Mouse (Mus musculus) kidney, postnatal 25 days (tissue): ENCODE data around the gene Pnpo.
A peak's percentile ranks its signal among the peaks of the same experiment; 100 is the strongest.

ENCODE experiments used
- DNase-seq, 2 experiments: peaks; one replicate each; pipeline ENCODE4 v3.0.0; 2021; ENCODE audit warnings: mixed read lengths in 2 of 2

Pnpo gene

DNA sequence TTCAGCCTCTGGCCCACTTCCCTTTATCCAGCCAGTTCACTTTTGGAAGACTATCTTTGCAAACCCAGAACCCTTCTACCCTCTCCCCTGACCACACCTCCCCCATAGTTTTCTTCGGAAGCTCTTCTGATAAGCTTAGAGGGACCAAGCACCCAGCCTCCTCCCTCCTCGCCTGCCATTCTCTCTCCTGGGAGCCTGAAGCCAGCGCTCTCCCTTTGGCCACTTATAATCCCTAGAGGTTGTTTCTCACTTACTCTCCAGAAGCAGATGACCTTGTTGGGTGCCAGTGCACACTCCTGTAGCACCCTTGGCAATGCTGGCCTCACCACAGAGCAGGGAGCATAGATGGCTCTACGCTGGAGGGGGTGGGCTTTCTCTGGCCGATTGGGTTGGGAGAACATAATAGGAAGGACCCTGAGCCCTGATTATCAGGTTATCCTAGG is 25.5 kb upstream of the Pnpo start:
- DNase-seq = no peak

DNA sequence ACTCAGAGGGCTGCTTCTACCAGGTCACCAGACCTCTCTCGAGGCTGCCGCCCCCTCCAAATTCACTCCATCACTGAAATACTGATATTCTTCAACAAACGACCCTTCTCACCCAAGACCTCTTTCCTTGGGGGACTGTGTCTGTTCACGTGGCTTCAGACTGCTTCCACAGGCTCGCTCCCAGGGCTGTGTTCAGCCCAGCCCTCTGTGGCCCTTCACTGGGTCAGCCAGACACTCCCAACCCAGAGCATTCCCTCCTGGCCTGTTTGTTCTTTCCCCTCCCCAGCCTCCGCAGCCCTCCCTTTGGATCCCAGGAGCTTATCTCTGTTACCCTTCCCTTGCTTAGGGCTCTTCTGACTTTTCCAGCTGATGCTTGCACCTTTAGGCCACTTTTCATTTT is 24.7 kb upstream of the Pnpo start:
- no peak for DNase-seq

DNA sequence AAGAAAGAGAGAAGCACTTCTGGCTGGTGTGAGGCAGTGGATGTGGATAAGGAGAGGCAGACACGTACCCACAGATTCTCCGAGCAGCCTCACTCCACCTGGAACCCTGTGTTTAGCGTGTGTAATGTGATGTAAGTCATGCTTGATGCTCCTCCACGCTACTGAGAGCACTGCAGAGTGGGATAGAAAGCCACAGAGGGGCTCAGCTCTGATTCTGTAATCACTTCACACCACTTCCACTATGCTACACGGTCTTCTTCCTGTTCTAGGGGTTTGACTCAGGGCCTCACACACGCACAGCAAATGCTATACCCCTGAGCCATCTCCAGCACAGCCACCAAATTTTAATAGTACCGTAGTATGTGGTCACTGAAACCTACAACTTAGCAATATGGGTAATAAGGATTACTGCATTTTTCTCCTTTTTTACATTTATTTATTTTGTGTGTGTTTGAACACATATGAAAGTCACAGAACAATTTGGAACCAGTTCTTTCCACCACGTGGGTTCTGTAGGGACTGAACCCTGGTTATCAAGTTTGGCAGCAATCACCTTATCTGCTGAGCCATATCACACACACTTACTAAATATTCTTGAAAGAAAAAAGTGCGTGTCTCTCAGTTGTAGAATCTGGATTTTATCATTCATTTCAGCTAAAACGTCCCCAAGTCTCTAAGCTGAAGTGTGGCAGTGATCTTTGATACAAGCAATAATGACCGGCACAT is 23.9 kb upstream of the Pnpo start:
- DNase-seq = no peak

DNA sequence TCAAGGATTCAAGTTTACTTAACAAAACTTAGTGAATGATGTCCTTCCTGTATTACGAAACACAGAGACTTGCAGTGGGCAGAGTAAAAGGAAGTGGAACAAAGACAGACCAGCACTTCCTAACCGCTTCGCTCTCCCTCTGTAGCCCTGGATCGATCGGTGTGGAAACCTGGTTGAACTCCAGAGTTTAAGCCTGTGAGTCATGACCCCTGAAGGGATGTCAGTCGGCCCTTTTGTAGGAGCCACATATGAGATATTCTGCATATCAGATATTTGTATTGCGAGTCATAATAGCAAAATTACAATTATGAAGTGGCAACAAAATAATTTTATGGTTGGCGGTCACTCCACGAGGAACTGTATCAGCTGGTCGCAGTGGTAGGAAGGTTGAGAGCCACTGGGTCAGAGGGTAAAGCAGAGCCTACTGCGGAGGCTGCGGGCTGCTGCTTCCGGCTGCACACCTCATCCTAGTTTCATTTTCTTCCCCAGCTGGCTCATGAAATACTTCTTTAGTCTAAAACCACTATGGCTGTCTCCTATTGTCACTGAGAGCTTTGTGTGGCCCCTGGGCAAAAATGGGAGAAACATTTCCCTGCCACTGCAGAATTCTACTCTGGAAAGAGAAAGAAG is 23.2 kb upstream of the Pnpo start:
- DNase-seq = no peak

DNA sequence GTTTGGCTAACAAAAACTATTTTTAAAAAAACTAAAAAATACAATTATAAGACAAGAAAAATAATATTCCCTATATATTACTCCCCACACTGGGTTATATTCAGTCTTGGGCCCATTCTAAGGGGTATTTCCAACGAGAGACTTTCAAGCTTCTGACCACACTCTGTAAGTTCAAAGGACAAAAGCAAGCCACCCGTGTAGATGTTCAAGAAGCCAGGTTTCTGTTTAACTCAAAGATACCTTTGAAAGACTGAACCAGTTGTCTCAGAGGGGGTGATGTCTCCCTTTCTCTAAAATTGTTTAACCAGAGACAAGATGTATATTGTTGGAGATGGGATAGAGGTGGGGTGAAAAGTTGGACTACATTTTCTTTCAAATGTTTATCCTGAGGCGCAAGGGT is 22.4 kb upstream of the Pnpo start:
- no peak for DNase-seq

DNA sequence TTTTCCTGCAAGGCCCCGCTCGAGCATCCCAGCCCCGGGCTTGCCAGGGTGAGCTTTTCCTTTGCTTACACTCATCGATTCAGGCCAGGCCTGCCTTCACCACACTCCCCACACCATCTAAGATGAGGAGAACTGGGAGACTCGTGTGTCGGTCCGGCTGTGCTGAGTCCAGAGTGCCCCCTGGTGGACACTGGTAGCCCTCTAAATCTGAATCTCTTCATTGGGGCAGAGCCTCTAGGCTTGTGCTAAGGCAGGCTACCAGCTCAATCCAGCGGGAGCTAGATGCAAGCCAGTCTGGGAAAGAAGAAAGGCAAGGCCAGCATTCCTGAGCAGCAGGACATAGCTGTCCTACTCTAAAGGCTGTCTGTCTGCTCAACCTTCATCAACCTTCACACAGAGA is 19.8 kb upstream of the Pnpo start:
- DNase-seq = peak; percentile 96 to 98

DNA sequence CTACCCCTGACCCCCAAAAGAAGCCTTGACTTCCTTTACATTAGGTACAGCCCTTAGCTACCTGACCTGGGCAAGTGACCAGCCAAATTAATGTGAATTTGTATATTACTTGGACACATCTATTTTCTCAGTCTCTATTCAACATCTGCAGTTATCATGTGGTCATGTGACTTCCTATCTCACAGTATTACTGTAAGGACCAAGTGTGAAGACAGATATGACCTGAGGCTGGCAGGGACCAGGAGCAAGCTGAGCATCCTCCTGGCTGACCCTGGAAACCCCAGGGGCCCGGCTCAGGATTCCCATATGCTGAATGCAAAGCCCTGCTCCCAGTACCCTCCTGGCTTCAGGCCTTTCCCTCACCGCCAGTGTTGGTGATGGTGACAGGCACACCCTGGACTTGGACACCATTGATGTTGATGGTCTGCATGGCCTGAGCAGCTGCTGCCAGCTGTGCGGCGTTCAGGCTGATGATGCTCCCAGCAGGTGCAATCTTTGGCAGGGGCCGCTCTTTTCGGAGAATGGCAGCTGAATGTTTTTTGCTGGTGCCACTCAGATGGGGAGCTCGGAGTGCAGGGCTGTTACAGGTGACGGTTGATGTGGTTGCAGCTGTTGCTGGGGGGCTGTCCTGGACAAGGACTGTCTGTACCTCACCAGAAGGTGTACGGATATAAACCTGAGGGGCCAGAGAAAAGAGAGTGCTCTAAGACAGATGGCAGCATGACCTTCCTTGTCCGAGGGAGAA is 13.4 kb upstream of the Pnpo start:
- no peak for DNase-seq

DNA sequence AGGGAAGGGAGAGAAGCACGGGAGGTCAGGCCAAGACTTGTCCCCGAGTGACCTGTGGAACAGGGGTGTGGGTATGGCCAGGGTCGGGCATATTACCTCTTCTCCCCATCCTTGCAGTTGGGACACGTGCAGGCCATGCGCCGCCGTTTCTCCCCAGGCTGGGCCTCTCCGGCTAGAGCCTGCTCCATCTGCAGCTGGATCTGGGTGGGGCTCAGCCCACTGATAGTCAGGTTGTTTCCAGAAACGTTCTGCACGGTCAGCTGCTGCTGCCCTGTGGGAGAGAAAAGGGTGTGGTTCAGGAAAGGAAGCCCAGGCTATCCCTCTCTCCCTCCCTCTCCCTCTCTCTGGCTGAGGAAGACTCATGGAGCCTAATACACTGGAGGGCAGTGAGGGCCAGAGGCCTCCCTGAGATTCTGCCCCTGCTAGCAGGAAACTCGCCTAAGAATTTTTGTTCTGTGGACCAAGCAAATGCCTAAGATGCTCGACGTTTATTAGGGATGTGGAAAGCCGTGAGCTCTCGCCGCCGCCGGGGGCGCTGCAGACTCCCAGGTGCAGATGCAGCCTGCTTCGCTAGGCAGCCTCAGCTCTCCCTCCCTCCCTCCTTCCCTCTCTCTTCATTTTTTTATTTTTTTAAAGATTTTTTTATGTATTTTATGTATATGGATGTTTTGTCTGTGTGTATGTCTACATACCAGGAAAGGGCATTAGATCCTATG is 12.4 kb upstream of the Pnpo start:
- no peak for DNase-seq

DNA sequence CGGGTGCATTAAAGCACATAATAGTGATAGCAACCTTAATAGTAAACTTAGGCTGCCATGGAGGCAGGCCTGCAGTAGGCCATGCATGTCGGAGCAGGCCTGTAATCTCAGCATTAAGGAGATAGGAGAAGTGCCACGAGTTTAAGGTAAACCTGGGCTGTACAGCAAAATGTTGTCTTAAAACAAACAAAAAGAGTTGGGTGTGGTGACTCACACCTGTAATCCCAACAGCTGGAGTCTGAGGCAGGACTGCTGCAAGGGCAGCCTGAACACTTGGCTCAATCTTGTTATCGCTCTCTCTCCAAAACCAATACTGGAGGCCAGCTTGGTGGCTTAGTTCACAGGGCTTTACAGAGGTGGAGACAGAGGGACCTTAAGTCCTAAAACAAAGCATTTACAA is 11.3 kb upstream of the Pnpo start:
- DNase-seq = no peak

DNA sequence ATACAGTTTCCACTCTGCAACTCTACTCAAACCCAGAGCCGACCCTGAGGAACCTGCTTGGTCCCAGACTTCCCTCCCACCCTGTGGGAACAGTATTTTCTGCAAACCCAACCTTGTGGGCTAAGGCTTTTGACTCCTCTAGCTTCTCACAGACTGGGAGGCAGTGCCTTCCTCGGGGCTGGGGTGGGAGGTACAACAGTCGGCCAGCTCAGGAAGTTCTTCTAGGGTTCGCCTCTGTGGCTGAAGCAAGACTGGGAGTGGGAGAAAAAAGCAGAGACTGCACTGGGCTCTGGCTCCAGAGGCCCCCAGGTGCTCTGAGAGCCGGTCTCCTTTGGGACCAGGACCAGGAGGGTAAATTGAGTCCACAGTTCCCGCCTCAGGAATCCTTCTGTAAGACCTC is 9.1 kb upstream of the Pnpo start:
- DNase-seq = peak in 1 of 2 experiments; percentile 30

DNA sequence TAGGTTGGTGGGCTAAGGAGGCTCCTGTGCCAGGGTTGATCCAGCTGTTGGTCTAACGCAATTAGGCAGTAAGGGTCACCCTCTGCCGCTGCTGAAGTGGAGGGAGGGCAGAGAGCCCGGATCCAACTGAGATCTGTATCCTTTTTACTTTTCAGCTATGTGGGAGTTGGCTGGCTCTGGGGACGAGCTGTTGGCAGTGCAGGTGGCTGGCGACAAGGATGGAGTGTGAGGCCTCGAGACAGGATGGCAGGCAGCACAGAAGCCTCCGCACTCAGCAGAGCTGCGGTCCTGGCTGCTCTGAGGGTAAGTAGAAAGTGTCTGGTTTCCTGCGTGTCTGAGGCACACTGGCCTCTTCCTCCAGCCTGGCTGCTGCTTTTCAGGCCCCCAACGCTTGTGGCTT is 8.6 kb upstream of the Pnpo start:
- DNase-seq = no peak

DNA sequence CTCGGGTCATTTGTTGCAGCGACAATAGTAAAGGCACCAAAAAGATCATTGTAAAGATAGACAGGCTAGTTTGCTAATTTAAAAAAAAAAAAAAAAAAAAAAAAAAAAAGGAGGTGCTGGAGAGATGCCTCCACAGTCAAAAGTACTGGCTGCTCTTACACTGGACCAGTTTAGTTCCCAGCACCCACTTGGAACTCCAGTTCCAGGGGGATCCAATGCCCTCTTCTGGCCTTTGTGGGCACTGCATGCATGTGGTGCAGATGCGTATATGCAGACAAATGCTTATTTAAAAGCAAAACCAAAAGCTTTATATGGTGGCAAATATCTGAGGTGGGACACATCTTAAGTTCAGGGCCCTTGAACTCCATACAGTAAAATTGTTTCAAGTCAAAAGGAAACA is 7.0 kb upstream of the Pnpo start:
- no peak for DNase-seq

DNA sequence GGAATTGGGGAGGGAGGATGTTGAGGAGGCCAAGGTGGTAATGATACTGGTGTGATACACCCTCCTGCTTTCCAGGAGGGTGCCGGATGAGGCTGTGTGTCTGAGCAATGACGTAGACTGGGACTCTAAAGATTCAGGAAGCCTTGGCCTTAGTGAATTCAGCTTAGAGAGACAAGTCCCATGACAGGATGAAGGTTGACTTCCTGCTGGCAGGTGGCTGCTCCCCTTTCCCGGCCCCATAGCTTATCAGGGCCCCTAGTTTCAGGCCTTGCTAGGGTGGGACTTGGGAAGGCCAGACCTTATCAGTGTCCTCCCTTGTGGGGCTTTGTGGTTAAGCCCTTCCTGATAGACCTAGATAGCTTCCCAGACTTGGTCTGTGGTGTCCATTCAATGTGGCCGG is 4.1 kb upstream of the Pnpo start:
- DNase-seq = no peak

DNA sequence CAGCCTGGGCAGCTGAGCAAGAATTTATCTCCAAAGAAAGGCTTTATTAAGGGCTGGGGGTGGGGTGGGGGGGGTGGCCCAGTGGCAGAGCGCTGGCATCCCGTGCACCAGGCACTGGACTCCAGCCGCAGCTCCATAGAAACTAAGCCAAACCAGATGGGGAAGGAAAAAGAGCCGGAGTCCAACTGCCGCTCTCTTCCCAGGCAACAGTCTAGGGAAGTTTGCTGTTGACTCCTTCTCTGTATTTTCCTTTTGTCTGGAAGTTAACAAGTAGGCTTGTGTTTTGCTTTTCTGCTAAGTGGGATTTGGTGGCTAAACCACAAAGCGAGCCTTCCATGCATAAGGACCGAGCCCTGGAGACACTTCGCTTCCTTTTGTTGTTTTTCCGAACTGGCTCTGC is 2.7 kb upstream of the Pnpo start:
- no peak for DNase-seq

DNA sequence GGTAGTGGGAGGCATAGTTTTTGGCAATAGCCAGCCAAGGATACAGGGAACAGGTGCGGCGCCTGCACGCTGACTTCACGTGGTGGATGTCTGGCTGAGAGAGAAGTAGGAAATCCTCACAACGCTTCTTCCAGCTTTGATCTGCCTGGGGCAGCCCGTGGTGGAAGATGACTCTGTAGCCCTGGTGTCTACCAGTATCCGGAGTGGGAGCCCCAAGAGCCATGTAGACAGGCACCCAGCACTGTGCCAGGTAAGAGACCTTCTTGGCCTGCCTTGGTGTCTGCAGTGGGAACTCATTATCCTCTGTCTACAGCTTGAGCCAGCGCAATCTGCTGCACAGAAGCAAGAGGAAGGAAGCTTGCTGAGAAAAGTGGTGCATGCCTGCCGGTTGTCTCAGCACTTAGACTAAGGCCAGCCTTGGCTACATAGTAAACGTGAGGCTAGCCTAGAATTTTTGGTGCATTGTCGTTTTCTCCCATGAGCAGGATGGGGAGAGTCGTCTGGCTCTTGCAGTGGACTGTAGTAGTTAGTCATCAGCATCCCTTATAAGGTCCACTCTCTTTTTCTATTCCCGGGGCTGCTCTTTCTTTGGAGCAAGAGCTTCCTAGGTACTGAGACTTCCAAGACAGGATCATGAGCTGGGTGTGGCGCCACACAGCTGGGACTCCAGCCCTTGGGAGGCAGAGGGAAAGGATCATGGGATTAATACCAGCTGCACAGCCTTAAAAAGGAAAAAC is 1.2 kb upstream of the Pnpo start:
- DNase-seq = no peak

DNA sequence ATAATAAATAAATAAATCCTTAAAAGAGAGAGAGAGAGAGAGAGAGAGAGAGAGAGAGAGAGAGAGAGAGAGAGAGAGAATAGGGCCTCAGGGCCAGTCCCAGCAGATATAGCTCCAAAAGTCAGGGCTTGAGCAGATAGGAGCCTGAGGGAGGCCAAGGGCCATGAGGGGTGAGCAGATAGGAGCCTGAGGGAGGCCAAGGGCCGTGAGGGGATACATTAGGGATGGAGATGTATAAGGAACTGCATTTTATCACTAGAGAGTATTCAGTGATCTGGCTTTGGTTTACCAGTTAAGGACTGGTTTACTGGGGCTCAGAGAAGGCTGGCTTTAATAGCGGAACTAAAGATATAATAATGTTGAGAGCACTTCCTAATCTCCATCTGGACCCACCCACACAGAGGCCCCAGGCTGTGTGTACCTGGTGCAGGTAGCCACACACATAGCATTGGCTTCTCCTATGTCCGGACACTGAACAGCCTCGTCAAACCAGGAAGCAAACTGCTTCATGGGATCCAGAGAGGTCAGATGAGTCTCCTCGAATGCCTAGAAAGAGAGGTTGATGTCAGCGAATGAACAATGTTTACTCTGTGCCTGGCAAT is 1.7 kb downstream of the Pnpo start:
- no peak for DNase-seq

DNA sequence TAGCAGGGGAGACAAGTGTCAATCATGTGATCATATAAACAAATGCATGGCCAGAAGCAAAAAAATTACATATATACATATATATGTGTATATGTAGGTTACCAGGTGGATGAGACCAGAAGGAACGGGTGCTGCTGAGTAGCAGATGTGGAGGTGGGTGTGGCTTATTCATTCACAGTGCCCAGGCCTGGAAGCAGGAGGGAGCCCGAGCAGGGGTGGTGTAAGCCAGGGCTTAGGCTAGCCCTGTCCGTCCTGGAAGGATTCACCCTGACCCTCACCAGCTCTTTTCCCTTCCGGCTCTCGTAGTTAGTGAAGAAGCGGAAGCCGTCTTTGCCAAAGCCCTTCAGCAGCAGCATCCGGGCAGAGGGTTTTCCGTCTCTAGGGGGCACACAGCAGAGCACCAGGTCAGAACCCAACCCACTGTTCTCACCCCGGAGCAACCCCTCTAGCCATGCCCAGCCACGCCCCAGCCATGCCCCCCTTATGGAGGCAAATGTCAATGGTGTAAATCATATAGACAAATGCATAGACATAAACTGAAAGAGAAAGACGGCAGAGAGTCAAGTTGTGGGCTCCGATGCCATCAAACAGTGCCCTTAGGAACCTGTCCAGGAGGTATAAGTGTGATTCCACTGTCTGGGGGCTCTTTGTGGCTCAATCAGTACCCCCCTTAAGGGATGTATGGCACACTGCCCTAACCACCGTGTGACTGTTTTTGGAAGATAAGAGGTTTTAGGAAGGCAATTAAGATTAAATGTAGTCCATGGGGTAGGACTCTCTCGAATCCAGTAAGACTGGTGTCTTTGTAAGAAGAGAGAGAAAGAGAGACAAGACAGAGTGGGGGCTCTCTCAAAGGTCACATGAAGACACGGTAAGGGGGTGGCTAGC is 3.0 kb downstream of the Pnpo start:
- DNase-seq = no peak

DNA sequence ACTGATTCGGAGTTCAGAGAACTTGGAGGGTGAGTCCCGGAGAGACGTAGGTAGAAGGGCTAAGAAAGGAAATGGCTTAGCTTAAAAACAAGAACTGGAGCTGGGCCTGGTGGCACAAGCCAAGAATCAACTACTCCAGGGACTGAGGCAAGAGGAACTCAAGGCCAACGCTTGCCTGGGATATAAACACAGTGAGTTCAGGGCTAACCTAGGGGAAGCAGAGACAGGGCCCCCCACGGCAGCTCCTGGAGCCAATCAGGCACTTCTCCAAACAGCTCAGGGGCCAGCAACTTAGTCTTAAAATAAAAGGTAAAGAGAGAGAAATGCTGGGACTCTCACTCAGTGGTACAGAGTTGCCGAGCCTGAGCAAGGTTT is 5.4 kb downstream of the Pnpo start:
- no peak for DNase-seq

DNA sequence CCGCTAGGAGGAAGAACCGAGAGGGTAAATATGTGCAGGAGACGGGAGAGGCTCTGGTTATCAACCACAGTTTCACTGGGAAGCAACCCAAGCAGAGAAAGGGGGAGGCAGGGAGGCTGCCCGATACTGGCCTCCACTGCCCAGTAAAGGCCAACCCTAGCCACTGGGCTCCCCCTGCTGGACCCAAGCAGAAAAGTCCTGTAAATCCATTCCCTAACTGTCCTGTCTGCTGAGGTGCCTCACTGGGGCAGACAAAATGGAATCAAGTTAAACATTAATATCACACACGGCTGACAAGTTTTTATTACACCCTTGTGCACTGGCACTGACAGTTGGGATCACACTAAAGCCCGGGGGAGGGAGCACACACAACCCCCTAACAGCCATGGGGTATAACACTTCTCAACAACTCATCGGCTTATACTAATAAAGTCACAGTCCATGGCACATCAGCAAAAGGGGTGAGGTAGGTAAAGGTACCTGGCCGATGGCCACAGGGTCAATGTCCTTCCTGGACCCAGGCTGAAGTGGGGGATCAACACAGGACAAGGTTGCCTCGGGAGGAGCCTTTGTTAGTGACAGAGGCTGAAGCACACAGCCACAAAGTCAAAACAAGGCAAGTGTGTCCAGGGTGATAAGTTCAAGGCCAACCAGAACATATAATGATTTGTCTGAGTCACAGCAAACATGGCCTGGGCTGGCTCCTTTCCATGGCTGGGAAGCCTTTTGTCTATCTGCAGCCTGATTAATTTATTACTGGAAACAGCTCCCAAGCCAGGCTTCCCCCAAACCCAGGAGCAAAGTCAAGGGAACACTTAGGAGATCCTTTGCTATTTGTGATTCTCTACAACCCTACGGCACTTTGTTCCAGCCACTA is 6.0 kb downstream of the Pnpo start:
- peak; percentile 85 to 93 for DNase-seq
